Mouse (Mus musculus) kidney, embryonic 16.5 days (tissue): Measurements from ENCODE around the gene Exoc1. TPM values are rescaled to one million over a fixed set of nuclear protein-coding genes. Genes with fewer than 3 reads are reported as not detected.

Experiments
- polyA plus RNA-seq: library from polyadenylated mRNA; unstranded; fragments of >200 nt; fragmentation: Nextera tagmentation; extraction: Ambion mirVana; gene quantifications from 2 replicates; pipeline ENCODE4 v1.2.1, GENCODE M21; 2015

Exoc1 gene
- polyA plus RNA-seq, 1 experiment from 2014 or later: 39.2 TPM

Other genes with a start within 250 kb of the Exoc1 start
- 9.4 and 12.3 TPM in 2 replicates for gene Clock, start 224.5 kb upstream of the Exoc1 start, polyA plus RNA-seq
- gene Pdcl2, start 198.2 kb upstream of the Exoc1 start, polyA plus RNA-seq: not detected in 2 replicates
- not detected in 2 replicates for gene Nmu, start 165.5 kb upstream of the Exoc1 start, polyA plus RNA-seq
- not detected in 2 replicates for gene Gm7271, start 45.3 kb upstream of the Exoc1 start, polyA plus RNA-seq
- 6.4 and 7.3 TPM in 2 replicates for gene Cep135, start 59.4 kb downstream of the Exoc1 start, polyA plus RNA-seq
- gene C530008M17Rik, start 127.2 kb downstream of the Exoc1 start, polyA plus RNA-seq: 11.7 and 13.8 TPM in 2 replicates